Mouse (Mus musculus) liver, adult 2 months (tissue): ENCODE measurements at regions not wholly inside any gene's neighbourhood (a gene's known extent, or its start where the extent isn't known, plus 50 kb on each side); places are given as distances from the start of the nearest gene placed in this dataset.

Experiments
- DNase-seq: peaks from one replicate; pipeline ENCODE4 v3.0.0-alpha.2; 2011; ENCODE audit warnings: low read depth, low spot score; ENCODE audit errors: extremely low read depth
- H3K27ac ChIP-seq: fragments of 200-500 bp; replicated peaks from 2 replicates; pipeline ENCODE4 v1.5.1; 2012; ENCODE audit warnings: low read depth, mild to moderate bottlenecking, control low read depth, inconsistent platforms, low read length; ENCODE audit not compliant: insufficient read depth
- H3K27me3 ChIP-seq: fragments of 200-500 bp; 2 replicates; pipeline ENCODE4 v1.6.1; 2012; ENCODE audit warnings: mild to moderate bottlenecking, moderate library complexity, low read length, inconsistent platforms; ENCODE audit not compliant: control insufficient read depth, insufficient read depth
- H3K36me3 ChIP-seq: fragments of 200-500 bp; 2 replicates; pipeline ENCODE4 v1.6.1; 2012; ENCODE audit warnings: low read length, inconsistent platforms; ENCODE audit not compliant: control insufficient read depth, insufficient read depth
- H3K4me1 ChIP-seq: fragments of 200-500 bp; 2 replicates; pipeline ENCODE4 v1.6.1; 2011; ENCODE audit warnings: low read length; ENCODE audit not compliant: control insufficient read depth, insufficient read depth
- H3K4me3 ChIP-seq: fragments of 200-500 bp; 2 replicates; pipeline ENCODE4 v1.5.1; 2011; ENCODE audit warnings: low read depth, mild to moderate bottlenecking, control low read depth, low read length, moderate library complexity; ENCODE audit not compliant: insufficient read depth
- H3K79me2 ChIP-seq: fragments of 200-500 bp; 2 replicates; pipeline ENCODE4 v1.6.1; 2012; ENCODE audit warnings: inconsistent platforms, mild to moderate bottlenecking, low read length, moderate library complexity; ENCODE audit not compliant: control insufficient read depth, insufficient read depth
- H3K9ac ChIP-seq: fragments of 200-500 bp; 2 replicates; pipeline ENCODE4 v1.6.1; 2012; ENCODE audit warnings: low read depth, mild to moderate bottlenecking, control low read depth, inconsistent platforms, low read length
- CTCF ChIP-seq: fragments of 200-500 bp; IDR thresholded peaks from 2 replicates; pipeline ENCODE4 v1.5.1; 2011; ENCODE audit warnings: low read depth, low read length, control low read depth
- POLR2A ChIP-seq: fragments of 200-500 bp; IDR thresholded peaks from 2 replicates; pipeline ENCODE4 v1.6.1; 2011; ENCODE audit warnings: low read length, control low read depth; ENCODE audit not compliant: insufficient read depth; ENCODE audit errors: extremely low read depth
- WGBS: fragments of 180-500 bp; shearing (Covaris S2); methylation state at CpG from one replicate; pipeline ENCODE4 v1.1.7; 2018; 5-methylcytosine and 5-hydroxymethylcytosine counted together

DNA sequence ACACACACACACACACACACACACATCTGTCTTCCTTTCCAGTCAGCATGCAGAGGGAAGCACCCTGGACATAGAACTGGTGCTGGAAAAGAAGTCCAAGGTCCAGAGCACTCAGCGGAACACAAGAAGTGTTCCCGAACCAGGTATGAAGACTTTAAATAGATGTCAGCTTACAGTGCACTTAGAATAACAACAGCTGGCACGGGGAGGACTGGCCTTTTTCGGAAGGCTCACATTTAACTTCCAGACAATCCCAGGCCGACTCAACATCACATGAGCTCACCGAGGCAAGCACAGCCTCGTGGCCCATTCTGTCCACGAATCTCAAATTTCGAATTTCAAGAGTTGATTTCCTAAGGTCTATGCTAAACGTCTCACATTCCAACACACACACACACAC lies 70.9 kb upstream of the Slc25a33 start:
- Histone ChIP-seq H3K9ac (no peak overlapping the region), H3K4me3 (no peak overlapping the region), H3K27me3 (no peaks in the 10 kb centered on the region), H3K79me2 (no peaks in the 10 kb centered on the region), H3K36me3 (no peaks in the 10 kb centered on the region), H3K27ac (no peak overlapping the region), H3K4me1 (no peaks in the 10 kb centered on the region)
- 85% methylated on average over 10 of the region's 10 CpGs for WGBS
- TF ChIP-seq CTCF (no peak), POLR2A (no peak)
- DNase-seq, result no peak

DNA sequence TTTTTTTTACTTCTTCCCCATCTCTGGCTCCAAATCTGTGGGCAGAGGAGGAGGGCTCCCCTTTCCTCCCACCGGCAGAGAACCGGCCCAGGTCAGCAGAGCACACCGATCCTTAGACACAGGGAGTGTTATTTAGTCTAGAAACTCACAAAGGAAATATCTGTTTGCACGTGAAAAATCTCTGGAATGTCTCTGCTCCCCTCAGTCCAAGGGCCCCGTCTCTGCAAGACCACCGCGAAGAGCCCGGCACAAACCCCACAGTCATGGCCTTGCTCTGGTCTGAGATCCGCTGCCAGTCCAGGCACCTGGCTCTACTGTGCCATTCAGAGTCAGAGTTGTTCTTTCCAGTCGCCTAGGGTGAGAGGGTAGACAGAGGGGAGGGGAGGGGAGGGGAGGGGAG lies 69.7 kb upstream of the Slc25a33 start:
- no peak for TF ChIP-seq CTCF
- TF ChIP-seq POLR2A, result no peak
- H3K9ac ChIP-seq, result no peak overlapping the region
- WGBS, result 68% methylated on average over 9 of the region's 10 CpGs
- no peak overlapping the region for H3K27ac ChIP-seq
- no peak for DNase-seq
- H3K4me3 ChIP-seq, result no peak overlapping the region
- H3K27me3 ChIP-seq, result no peaks in the 10 kb centered on the region
- H3K79me2 ChIP-seq, result no peaks in the 10 kb centered on the region
- no peaks in the 10 kb centered on the region for H3K36me3 ChIP-seq
- no peaks in the 10 kb centered on the region for H3K4me1 ChIP-seq

DNA sequence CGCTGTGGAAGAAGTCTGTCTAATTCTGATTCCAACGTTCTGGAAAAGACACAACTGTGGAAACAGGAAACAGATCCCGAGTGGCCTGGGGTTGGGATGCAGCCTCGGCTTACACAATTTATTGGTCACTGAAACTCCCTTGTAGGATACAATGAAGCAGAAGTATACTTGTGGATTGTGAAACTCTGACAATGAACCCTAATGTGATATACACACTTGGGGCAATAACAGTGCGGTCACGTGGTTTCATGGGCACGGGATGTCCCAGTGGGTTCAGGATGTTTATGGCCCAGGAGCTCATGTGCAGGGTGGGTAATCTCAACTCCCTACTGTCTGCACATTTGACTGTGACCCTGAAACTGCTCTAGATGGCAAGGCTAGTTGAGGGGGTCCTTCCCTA lies 68.8 kb upstream of the Slc25a33 start:
- TF ChIP-seq CTCF, result no peak
- TF ChIP-seq POLR2A, result no peak
- Histone ChIP-seq H3K4me1 (no peaks in the 10 kb centered on the region), H3K27ac (no peak overlapping the region), H3K27me3 (no peaks in the 10 kb centered on the region), H3K9ac (no peak overlapping the region), H3K36me3 (no peaks in the 10 kb centered on the region), H3K4me3 (no peak overlapping the region), H3K79me2 (no peaks in the 10 kb centered on the region)
- DNase-seq, result peak; percentile 11
- 80% methylated on average over 7 of the region's 7 CpGs for WGBS

DNA sequence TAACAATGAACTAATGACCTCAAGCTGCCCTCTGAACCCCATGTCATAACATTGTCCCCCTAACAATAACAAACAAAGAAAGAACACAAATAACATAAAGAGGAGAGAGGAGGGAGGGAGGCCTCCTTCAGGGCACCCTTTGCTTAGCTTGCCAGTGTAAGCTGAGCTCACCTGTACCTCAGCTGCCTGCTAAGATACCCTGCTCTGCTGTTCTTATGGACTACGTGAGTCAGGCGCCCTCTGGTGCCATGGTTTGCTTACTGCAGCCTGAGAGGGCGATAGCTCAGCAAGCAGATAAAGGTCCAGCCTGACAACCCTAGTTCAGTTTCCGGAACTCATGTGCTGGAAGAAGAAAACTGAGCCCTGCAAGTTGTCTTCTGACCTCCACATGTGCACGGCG lies 67.8 kb upstream of the Slc25a33 start:
- no peak for TF ChIP-seq POLR2A
- peak; percentile 83 for TF ChIP-seq CTCF
- Histone ChIP-seq H3K9ac (no peak overlapping the region), H3K27ac (no peak overlapping the region), H3K36me3 (no peaks in the 10 kb centered on the region), H3K4me1 (no peaks in the 10 kb centered on the region), H3K79me2 (no peaks in the 10 kb centered on the region), H3K4me3 (no peak overlapping the region), H3K27me3 (no peaks in the 10 kb centered on the region)
- peak; percentile 52 for DNase-seq
- 78% methylated on average over 6 of the region's 6 CpGs for WGBS

DNA sequence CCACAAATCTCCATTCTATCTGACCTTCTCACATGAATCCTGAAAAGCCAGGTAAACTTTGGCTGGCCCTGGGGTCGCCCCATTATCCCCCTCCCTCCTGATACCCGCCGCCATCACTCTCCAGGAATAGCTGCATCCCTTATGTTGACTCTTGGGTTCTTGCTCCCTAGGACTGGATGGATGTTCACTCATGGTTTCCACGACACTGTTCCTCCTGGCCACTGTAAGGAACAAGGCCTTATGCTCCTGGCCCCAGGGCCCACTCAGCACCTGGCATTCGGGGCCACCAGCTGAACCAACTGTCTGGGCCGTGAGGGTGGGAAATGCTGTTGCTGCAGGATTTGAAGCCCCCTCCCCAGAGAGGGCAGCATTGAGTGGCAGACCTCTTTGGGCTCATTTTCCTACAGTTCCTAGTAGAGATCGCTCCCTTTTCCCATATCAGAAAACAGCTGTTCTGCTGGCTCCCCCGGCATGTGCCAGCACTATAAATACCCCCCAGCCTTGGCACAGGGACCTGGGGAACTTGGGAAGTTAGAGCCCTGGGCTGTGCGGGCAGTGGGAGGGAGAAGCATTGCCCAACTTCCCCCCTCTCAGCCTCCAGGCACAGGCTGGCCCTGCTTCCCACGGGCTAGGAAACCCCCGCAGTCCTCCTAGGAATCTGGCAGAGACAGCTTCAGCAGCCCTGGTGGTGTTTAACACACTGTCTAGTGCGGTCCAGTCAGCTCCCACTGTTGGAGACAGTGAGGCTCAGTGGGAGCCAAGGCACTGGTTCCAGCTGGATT lies 66.6 kb upstream of the Slc25a33 start:
- Histone ChIP-seq H3K27me3 (no peaks in the 10 kb centered on the region), H3K9ac (no peak overlapping the region), H3K27ac (no peak overlapping the region), H3K4me3 (no peak overlapping the region), H3K36me3 (no peaks in the 10 kb centered on the region), H3K79me2 (no peaks in the 10 kb centered on the region), H3K4me1 (no peaks in the 10 kb centered on the region)
- DNase-seq, result no peak
- TF ChIP-seq CTCF, result no peak
- no peak for TF ChIP-seq POLR2A
- 86% methylated on average over 12 of the region's 12 CpGs for WGBS

DNA sequence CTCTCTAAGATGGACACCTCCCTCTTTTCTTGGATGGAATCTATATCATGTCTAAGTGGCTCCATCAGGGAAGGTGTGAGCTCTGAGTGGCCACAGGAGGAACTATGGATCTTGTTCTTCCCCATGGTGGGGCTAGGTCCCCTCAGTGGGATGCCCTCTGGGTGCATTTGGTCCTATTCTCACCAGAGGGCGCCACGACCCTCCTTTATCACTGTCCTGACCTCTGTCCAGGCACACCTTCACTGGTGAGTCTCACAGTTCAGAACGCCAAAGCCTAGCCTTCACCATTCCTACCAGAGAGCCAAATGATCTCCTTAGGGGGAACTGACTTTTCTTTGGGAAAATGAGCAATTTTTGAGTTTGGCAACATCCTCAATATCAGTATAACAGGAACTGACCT lies 64.6 kb upstream of the Slc25a33 start:
- no peak for DNase-seq
- peak; percentile 72 for TF ChIP-seq CTCF
- TF ChIP-seq POLR2A, result no peak
- Histone ChIP-seq H3K79me2 (no peaks in the 10 kb centered on the region), H3K4me1 (no peaks in the 10 kb centered on the region), H3K27me3 (no peaks in the 10 kb centered on the region), H3K27ac (no peak overlapping the region), H3K36me3 (no peaks in the 10 kb centered on the region), H3K9ac (no peak overlapping the region), H3K4me3 (no peak overlapping the region)
- 12% methylated on average over 3 of the region's 3 CpGs for WGBS
